Mouse (Mus musculus) thymus, adult 2 months (tissue): Measurements from ENCODE around the gene Reep6.

ENCODE experiments used
- CTCF ChIP-seq: fragments of 200-500 bp; IDR thresholded peaks from 2 replicates; pipeline ENCODE4 v1.5.1; 2012; ENCODE audit warnings: mild to moderate bottlenecking, control low read depth, low read length, moderate library complexity, borderline replicate concordance; ENCODE audit not compliant: control insufficient read depth, poor library complexity, insufficient read depth; ENCODE audit errors: extremely low read depth
- POLR2A ChIP-seq: fragments of 200-500 bp; IDR thresholded peaks from 2 replicates; pipeline ENCODE4 v1.6.1; 2012; ENCODE audit warnings: mild to moderate bottlenecking, low read length, control low read depth, moderate library complexity; ENCODE audit not compliant: control insufficient read depth, poor library complexity, insufficient read depth; ENCODE audit errors: extremely low read depth

GRCm38 (mm10) chr10:80357994-80358639, 28.4 kb downstream of the Reep6 start:
- TF ChIP-seq CTCF (no peak), POLR2A (no peak)
